Mouse (Mus musculus): ENCODE measurements around the gene Ifnar2. TPM values are rescaled to one million over a fixed set of nuclear protein-coding genes. Genes with fewer than 3 reads are reported as not detected.

Ifnar2 gene
- polyA plus RNA-seq, 1 experiment from 2014 or later: 86.9 TPM

DNA sequence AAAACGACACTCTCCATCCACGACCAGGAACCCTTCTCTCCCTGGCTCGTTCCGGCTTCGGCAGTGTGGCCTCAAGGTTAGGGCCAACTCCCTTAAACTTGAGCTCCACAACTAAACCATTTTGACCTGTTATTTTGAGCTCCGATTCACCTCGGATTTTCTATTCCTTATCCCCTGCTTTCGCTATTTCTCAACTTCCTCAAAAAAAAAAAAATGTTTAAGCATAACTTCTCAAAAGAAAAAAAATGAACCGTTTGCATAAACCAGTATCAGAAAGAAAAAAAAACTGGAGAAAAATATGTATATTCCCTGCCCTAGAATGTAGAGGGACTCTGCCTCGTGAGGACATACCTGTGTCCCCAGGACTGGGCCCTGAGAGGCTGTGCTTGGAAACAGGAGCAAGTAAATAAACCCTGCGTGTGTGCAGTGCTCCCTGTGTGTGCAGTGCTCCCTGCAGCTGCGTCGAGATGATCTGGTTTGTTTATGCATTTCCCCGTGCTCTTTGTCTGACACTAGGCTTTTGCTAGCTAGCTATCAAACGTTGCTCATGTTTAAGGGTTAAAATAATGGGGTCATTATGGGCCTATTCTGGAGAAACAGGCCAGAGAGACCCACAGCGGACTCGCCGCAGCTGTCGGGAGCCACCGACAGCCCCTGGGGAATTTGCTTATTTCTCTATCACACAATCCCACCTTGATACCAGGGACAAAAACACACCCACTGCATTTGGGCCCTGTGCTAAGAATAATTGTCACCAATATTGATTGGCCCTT is 24.9 kb upstream of the Ifnar2 start:
- Histone ChIP-seq H3K4me2 (no peak overlapping the region), H3K36me3 (replicated peaks) (no peaks in the 10 kb centered on the region), H3K27ac (replicated peaks) (no peak overlapping the region; the same call in 1 of the 2 replicates), H3K4me3 (replicated peaks) (no peak overlapping the region), H3K27me3 (no peaks in the 10 kb centered on the region; the same call in 1 of the 2 replicates), H3K9me3 (replicated peaks) (no peaks in the 10 kb centered on the region), H3K4me1 (replicated peaks) (peaks cover 16% of the 10 kb centered on the region), H3K9ac (no peak overlapping the region)
- 62% methylated on average over 20 of the region's 20 CpGs for WGBS (ENCODE audit: insufficient replicate concordance)
- ATAC-seq (ENCODE audit: insufficient read depth): no peak

DNA sequence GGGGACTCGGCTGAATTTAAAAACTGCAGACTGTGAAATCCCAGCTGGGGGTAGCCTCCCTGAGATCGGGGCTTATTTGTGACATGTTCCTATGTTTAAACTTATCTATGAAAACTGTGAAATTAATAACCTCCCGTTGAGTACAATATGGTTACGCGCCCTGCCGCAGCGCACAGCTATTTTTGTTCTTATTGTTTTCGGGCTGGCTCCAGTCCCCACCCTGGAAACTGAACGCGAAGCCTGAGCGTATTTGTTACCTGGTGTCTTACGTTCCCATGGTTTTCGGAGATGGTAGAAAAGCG is 24.4 kb upstream of the Ifnar2 start:
- no peaks in the 10 kb centered on the region; the same call in 1 of the 2 replicates for H3K27me3 ChIP-seq
- 82% methylated on average over 14 of the region's 14 CpGs for WGBS (ENCODE audit: insufficient replicate concordance)
- H3K4me1 ChIP-seq (replicated peaks): peaks cover 21% of the 10 kb centered on the region
- ATAC-seq (ENCODE audit: insufficient read depth): no peak
- H3K4me3 ChIP-seq (replicated peaks): no peak overlapping the region
- no peaks in the 10 kb centered on the region for H3K9me3 ChIP-seq (replicated peaks)
- H3K36me3 ChIP-seq (replicated peaks): no peaks in the 10 kb centered on the region
- no peak overlapping the region for H3K4me2 ChIP-seq
- no peak overlapping the region for H3K9ac ChIP-seq
- no peak overlapping the region for H3K27ac ChIP-seq (replicated peaks)

DNA sequence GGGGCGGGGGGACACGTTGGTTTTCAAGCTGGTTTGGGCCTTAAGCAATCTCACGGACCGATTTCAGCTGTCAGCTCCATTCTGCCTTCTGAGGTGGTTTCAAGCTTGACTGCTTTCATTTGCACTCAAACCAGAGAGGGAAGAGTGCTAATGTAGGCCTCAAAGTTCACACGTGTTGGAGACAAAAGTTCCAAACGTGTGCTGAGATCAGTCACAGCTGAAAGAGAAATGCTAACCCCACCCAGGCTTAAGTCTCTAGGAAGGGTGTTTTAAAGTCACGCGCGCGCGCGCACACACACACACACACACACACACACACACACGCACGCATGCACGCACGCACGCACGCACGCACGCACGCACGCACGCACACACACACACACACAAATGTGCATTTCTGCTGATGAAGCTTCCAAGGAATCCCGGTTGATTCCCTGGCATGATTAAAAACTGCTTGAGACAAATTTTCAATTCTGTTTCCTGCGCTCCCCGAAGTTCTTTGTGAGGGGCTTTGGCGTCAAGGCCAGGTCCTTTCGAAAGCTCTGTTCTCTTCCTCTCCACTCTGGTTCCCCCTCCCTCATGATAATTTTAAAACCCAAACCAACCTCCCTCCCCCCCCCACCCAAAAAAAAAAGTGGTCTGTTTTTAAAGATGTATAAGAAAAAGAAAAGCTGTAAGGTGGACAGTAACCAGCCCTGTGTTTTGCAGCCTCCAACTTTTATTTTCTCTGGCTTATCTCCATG is 23.8 kb upstream of the Ifnar2 start:
- Histone ChIP-seq H3K36me3 (replicated peaks) (no peaks in the 10 kb centered on the region), H3K27ac (replicated peaks) (no peak overlapping the region), H3K4me2 (no peak overlapping the region), H3K27me3 (no peaks in the 10 kb centered on the region; the same call in 1 of the 2 replicates), H3K9ac (no peak overlapping the region), H3K4me3 (replicated peaks) (no peak overlapping the region), H3K9me3 (replicated peaks) (no peaks in the 10 kb centered on the region), H3K4me1 (replicated peaks) (peaks cover 26% of the 10 kb centered on the region)
- 78% methylated on average over 28 of the region's 28 CpGs for WGBS (ENCODE audit: insufficient replicate concordance)
- ATAC-seq (ENCODE audit: insufficient read depth): no peak

DNA sequence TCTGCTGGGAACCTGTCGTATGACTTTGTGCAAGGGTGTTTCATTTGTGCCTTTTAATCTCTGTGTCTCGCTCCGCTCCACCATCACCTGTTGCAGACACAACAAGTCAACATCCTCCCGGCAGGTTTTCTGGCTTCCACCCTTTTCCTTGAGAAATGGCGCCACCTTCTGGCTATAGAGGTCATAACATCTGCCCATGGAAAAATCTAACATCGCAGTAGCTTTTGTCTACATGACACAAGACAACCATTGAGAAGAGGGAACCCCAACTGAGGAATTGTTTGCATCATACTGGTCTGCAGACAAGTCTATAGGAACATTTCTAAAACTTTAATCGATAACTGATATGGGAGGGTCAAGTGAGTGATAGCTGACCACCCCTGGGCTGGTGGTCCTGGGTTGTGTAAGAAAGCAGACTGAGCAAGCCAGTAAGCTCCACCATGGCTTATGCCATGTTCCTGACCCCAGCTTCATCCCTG is 20.5 kb upstream of the Ifnar2 start:
- Histone ChIP-seq H3K4me2 (peak overlapping the region; percentile 77), H3K27me3 (no peaks in the 10 kb centered on the region), H3K27ac (replicated peaks) (peak overlapping the region; percentile 99), H3K4me3 (replicated peaks) (peak overlapping the region; percentile 35), H3K36me3 (replicated peaks) (no peaks in the 10 kb centered on the region), H3K9ac (peak overlapping the region; percentile 62), H3K4me1 (replicated peaks) (peaks cover 51% of the 10 kb centered on the region), H3K9me3 (replicated peaks) (no peaks in the 10 kb centered on the region)
- peak; percentile 5; the same call in 1 of the 2 replicates for ATAC-seq (ENCODE audit: insufficient read depth)
- 5% methylated on average over 7 of the region's 7 CpGs for WGBS (ENCODE audit: insufficient replicate concordance)

DNA sequence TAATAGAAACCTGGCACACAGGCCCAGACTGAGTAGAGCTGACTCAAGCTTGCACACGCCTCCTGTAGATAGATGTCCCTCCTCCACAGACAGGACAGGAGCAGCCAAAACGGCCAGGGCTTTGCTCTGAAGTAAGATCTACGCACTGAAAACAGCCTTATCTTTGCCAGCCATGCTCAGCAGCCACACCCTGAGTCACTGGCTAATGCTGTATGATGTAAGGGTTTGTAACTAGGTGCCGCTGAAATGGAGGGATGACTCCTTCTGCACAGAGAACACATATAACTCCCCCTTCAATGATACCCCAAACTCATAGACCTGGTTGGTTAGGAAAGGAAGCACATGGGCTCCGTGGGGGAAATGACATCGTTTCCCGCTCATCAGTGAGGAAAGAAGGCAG is 19.8 kb upstream of the Ifnar2 start:
- Histone ChIP-seq H3K4me1 (replicated peaks) (peaks cover 56% of the 10 kb centered on the region), H3K9ac (peak overlapping the region; percentile 62), H3K4me2 (peak overlapping the region; percentile 77), H3K27ac (replicated peaks) (peak overlapping the region; percentile 99), H3K9me3 (replicated peaks) (no peaks in the 10 kb centered on the region), H3K4me3 (replicated peaks) (peak overlapping the region; percentile 35), H3K27me3 (no peaks in the 10 kb centered on the region), H3K36me3 (replicated peaks) (no peaks in the 10 kb centered on the region)
- peak; percentile 97 for ATAC-seq (ENCODE audit: insufficient read depth)
- WGBS (ENCODE audit: insufficient replicate concordance): 11% methylated on average over 7 of the region's 7 CpGs

- no peaks in the 10 kb centered on the region for H3K36me3 ChIP-seq (replicated peaks)
- H3K4me2 ChIP-seq: peak overlapping the region; percentile 77
- 43% methylated on average over 6 of the region's 6 CpGs for WGBS (ENCODE audit: insufficient replicate concordance)
- H3K9me3 ChIP-seq (replicated peaks): no peaks in the 10 kb centered on the region
- peaks cover 58% of the 10 kb centered on the region for H3K4me1 ChIP-seq (replicated peaks)
- peak overlapping the region; percentile 99 for H3K27ac ChIP-seq (replicated peaks)
- H3K9ac ChIP-seq: peak overlapping the region; percentile 62
- H3K27me3 ChIP-seq: no peaks in the 10 kb centered on the region
- peak; percentile 78 for ATAC-seq (ENCODE audit: insufficient read depth)
- H3K4me3 ChIP-seq (replicated peaks): peak overlapping the region; percentile 35
Measured at GRCm38 (mm10) chr16:91353177-91353576, 19.4 kb upstream of the Ifnar2 start.

DNA sequence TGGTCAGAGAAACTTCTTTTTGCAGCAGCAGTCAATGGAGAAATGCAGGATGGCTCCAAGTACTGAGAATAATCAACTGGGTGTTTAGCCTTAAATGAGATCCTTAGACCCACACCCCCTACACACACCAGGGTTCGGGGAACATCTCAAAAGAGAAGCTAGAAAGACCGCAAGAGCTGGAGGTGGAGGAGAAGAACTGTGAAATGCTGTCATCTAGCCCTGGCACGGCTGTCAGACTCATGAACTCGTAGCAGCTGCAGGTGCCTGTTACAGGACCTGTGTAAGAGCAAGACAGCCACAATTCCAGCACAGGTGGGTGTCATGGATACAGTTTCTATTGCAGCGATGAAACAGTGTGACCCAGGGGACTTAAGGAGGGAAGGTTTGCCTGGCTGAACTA is 18.9 kb upstream of the Ifnar2 start:
- Histone ChIP-seq H3K9ac (peak overlapping the region; percentile 62), H3K4me3 (replicated peaks) (no peak overlapping the region), H3K36me3 (replicated peaks) (no peaks in the 10 kb centered on the region), H3K4me2 (peak overlapping the region; percentile 77), H3K27ac (replicated peaks) (peak overlapping the region; percentile 99), H3K27me3 (no peaks in the 10 kb centered on the region), H3K9me3 (replicated peaks) (no peaks in the 10 kb centered on the region), H3K4me1 (replicated peaks) (peaks cover 60% of the 10 kb centered on the region)
- ATAC-seq (ENCODE audit: insufficient read depth): no peak
- 61% methylated on average over 5 of the region's 5 CpGs for WGBS (ENCODE audit: insufficient replicate concordance)

DNA sequence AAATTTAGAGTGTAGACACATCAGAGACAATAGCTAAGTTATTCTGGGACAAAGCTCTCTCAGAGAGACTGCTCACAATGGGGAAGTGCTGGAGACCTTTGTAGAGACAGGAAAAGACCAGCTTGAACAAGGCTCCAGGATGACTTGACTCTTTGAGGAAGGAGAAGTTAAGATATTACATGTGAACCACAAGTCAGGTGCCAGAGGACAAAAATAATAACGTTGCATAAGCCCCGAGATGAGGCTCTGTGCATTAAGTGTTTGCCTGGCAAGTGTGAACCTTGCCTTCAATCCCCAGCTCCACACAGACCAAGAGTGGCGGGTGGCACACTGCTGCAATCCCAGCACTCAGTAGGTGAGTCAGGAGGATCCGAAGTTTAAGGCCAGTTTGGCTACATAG is 18.0 kb upstream of the Ifnar2 start:
- Histone ChIP-seq H3K27ac (replicated peaks) (peak overlapping the region; percentile 99), H3K9ac (no peak overlapping the region)
- 44% methylated on average over 4 of the region's 4 CpGs for WGBS (ENCODE audit: insufficient replicate concordance)

GRCm38 (mm10) chr16:91355160-91355559 is 17.4 kb upstream of the Ifnar2 start:
- Histone ChIP-seq H3K27ac (replicated peaks) (peak overlapping the region; percentile 99), H3K4me2 (no peak overlapping the region), H3K36me3 (replicated peaks) (no peaks in the 10 kb centered on the region), H3K4me3 (replicated peaks) (no peak overlapping the region), H3K9ac (no peak overlapping the region), H3K9me3 (replicated peaks) (no peaks in the 10 kb centered on the region), H3K27me3 (no peaks in the 10 kb centered on the region), H3K4me1 (replicated peaks) (peaks cover 74% of the 10 kb centered on the region)
- 30% methylated on average over 12 of the region's 12 CpGs for WGBS (ENCODE audit: insufficient replicate concordance)
- ATAC-seq (ENCODE audit: insufficient read depth): no peak

More for the DNA sequence above, 18.0 kb upstream of the Ifnar2 start:
- Histone ChIP-seq H3K36me3 (replicated peaks) (no peaks in the 10 kb centered on the region), H3K9me3 (replicated peaks) (no peaks in the 10 kb centered on the region), H3K4me2 (no peak overlapping the region), H3K4me1 (replicated peaks) (peaks cover 69% of the 10 kb centered on the region), H3K4me3 (replicated peaks) (no peak overlapping the region), H3K27me3 (no peaks in the 10 kb centered on the region)
- ATAC-seq (ENCODE audit: insufficient read depth): no peak

DNA sequence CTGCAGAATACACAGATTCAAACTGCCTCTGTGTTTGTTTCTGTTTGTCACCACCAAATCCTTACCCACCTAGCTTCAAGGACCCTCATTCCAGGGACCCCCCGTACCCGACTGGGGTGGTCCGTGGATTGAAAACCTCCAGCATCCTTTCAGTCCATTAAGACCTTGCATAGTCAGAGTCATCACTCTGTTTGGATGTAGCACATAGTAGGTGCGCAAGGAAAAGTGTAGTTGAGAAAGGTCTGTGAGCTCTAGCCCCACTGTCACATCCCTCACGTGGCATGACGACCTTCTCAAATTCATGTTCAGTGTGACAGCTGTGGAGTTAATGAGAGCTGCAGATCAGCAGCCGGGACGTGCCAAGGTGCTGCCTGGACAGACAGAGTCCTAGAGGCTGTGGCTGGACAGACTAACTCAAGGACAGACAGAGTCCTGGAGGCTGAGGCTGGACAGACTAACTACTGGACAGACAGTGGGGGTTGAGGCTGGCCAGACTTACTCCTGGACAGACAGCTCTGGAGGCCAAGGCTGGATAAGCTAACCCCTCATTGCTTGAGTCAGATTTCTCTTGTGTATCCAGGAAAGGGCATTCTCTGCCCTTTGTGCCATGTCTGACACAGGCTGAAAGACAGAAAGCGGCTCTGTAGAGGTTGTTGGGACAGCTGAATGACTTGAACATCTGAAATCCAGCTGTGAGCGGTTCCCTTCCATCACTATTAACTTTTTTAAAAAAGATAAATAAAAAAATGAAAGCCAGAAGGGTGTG is 15.6 kb upstream of the Ifnar2 start:
- Histone ChIP-seq H3K27ac (replicated peaks) (peak overlapping the region; percentile 51), H3K9me3 (replicated peaks) (no peaks in the 10 kb centered on the region), H3K4me3 (replicated peaks) (no peak overlapping the region), H3K36me3 (replicated peaks) (no peaks in the 10 kb centered on the region), H3K27me3 (no peaks in the 10 kb centered on the region), H3K4me2 (no peak overlapping the region), H3K9ac (no peak overlapping the region), H3K4me1 (replicated peaks) (peaks cover 79% of the 10 kb centered on the region)
- ATAC-seq (ENCODE audit: insufficient read depth): no peak
- 75% methylated on average over 10 of the region's 10 CpGs for WGBS (ENCODE audit: insufficient replicate concordance)

DNA sequence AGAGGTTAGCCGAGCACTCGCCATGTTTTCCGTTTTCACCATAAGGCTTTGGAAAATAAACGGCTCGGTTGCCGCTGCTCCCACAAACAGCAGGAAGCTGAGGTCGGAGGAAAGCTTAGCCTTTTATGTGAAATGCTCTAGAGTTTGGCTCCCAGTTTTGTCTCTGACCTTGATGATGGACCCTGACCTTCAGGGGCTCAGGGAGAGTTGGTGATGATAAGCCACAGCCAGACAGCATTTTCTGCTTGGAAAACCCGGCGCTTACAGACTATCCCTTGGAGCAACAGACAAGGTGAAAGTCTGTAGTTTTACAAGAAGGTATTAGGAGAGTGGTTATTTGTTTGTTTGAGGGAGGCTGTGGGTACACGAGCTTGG is 15.1 kb upstream of the Ifnar2 start:
- Histone ChIP-seq H3K9me3 (replicated peaks) (no peaks in the 10 kb centered on the region), H3K4me2 (no peak overlapping the region), H3K9ac (no peak overlapping the region), H3K36me3 (replicated peaks) (no peaks in the 10 kb centered on the region), H3K27me3 (no peaks in the 10 kb centered on the region), H3K27ac (replicated peaks) (peak overlapping the region; percentile 51), H3K4me3 (replicated peaks) (no peak overlapping the region), H3K4me1 (replicated peaks) (peaks cover 79% of the 10 kb centered on the region)
- 70% methylated on average over 10 of the region's 10 CpGs for WGBS (ENCODE audit: insufficient replicate concordance)
- ATAC-seq (ENCODE audit: insufficient read depth): no peak

All from liver, embryonic 15.5 days (tissue).